Mouse (Mus musculus) midbrain, embryonic 11.5 days (tissue): Measurements from ENCODE around the gene Gnb3. TPM values are rescaled to one million over a fixed set of nuclear protein-coding genes. Genes with fewer than 3 reads are reported as not detected.

Source experiments
- ATAC-seq: fragments of 200-750 bp; cut with Nextera tagmentation; 2 replicates; pipeline ENCODE4 v1.8.0; 2017; ENCODE audit warnings: moderate TSS enrichment, moderate library complexity; ENCODE audit not compliant: low FRiP score
- DNase-seq: peaks from one replicate; pipeline ENCODE4 v3.0.0; 2015; ENCODE audit warnings: low spot score; ENCODE audit errors: missing footprints
- H3K27ac ChIP-seq: fragments of 300-500 bp; sonication (generic); 2 replicates; pipeline ENCODE4 v1.5.1; 2014; ENCODE audit warnings: low read depth, low read length
- H3K27me3 ChIP-seq: fragments of 300-500 bp; sonication (generic); 2 replicates; pipeline ENCODE4 v1.6.1; 2014; ENCODE audit warnings: mild to moderate bottlenecking, low read length, moderate library complexity, mixed read lengths; ENCODE audit not compliant: control insufficient read depth, insufficient read depth
- H3K36me3 ChIP-seq: fragments of 300-500 bp; sonication (generic); 2 replicates; pipeline ENCODE4 v1.6.1; 2014; ENCODE audit warnings: mild to moderate bottlenecking, low read length, moderate library complexity, mixed read lengths; ENCODE audit not compliant: control insufficient read depth, insufficient read depth
- H3K4me1 ChIP-seq: fragments of 300-500 bp; sonication (generic); 2 replicates; pipeline ENCODE4 v1.6.1; 2014; ENCODE audit warnings: low read length; ENCODE audit not compliant: control insufficient read depth, insufficient read depth
- H3K4me2 ChIP-seq: fragments of 300-500 bp; sonication (generic); 2 replicates; pipeline ENCODE4 v1.6.1; 2014; ENCODE audit warnings: mild to moderate bottlenecking, moderate library complexity
- H3K4me3 ChIP-seq: fragments of 300-500 bp; sonication (generic); 2 replicates; pipeline ENCODE4 v1.5.1; 2014; ENCODE audit warnings: low read depth, low read length
- H3K9ac ChIP-seq: fragments of 300-500 bp; sonication (generic); 2 replicates; pipeline ENCODE4 v1.6.1; 2014; ENCODE audit warnings: low read length
- H3K9me3 ChIP-seq: fragments of 300-500 bp; sonication (generic); 2 replicates; pipeline ENCODE4 v1.6.1; 2016; ENCODE audit warnings: low read length; ENCODE audit not compliant: control insufficient read depth
- WGBS: fragments of 180-500 bp; shearing (Covaris S2); extraction: QIAGEN DNeasy Blood & Tissue Kit; methylation state at CpG from one replicate; pipeline ENCODE4 v1.1.7; 2014; 5-methylcytosine and 5-hydroxymethylcytosine counted together
- polyA plus RNA-seq: library from polyadenylated mRNA; unstranded; fragments of >200 nt; fragmentation: Nextera tagmentation; extraction: Ambion mirVana; gene quantifications from 2 replicates; pipeline ENCODE4 v1.2.1, GENCODE M21; 2014

The Gnb3 gene
- polyA plus RNA-seq, 1 experiment from 2014 or later = 3.8 TPM

DNA sequence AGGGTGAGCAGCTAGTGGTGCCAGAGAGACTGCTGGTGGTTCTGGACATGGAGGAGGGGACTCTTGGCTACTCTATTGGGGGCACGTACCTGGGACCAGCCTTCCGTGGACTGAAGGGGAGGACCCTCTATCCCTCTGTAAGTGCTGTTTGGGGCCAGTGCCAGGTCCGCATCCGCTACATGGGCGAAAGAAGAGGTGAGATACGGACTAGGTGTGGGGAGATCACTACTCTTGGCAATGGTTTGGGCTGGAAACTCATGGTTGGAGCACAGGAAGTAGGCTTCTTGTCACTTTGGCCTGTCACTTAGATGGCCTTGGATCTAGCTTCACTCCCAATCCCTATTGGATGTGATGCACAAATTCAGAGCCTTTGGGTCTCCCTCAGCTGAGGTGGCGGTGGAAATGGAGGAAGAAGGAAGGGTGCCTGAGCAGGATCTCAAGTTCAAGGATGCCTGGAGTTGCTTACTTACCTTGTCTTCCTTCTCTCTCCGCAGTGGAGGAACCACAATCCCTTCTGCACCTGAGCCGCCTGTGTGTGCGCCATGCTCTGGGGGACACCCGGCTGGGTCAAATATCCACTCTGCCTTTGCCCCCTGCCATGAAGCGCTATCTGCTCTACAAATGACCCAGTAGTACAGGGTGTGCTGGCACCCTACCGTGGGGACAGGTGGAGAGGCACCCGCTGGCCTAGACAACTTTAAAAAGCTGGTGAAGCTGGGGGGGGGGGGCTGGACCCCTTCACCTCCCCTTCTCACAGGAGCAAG is 30.1 kb downstream of the Gnb3 start:
- peaks cover 9% of the 10 kb centered on the region for H3K36me3 ChIP-seq
- H3K4me1 ChIP-seq = peaks cover 33% of the 10 kb centered on the region
- no peak; the same call in 1 of the 2 replicates for ATAC-seq
- WGBS = 51% methylated on average over 14 of the region's 14 CpGs
- no peaks in the 10 kb centered on the region for H3K9me3 ChIP-seq
- H3K9ac ChIP-seq = peak overlapping the region; percentile 69
- H3K27me3 ChIP-seq = no peaks in the 10 kb centered on the region
- no peak for DNase-seq
- peak overlapping the region; percentile 54 for H3K4me3 ChIP-seq
- peak overlapping the region; percentile 95 for H3K4me2 ChIP-seq
- no peak overlapping the region for H3K27ac ChIP-seq

DNA sequence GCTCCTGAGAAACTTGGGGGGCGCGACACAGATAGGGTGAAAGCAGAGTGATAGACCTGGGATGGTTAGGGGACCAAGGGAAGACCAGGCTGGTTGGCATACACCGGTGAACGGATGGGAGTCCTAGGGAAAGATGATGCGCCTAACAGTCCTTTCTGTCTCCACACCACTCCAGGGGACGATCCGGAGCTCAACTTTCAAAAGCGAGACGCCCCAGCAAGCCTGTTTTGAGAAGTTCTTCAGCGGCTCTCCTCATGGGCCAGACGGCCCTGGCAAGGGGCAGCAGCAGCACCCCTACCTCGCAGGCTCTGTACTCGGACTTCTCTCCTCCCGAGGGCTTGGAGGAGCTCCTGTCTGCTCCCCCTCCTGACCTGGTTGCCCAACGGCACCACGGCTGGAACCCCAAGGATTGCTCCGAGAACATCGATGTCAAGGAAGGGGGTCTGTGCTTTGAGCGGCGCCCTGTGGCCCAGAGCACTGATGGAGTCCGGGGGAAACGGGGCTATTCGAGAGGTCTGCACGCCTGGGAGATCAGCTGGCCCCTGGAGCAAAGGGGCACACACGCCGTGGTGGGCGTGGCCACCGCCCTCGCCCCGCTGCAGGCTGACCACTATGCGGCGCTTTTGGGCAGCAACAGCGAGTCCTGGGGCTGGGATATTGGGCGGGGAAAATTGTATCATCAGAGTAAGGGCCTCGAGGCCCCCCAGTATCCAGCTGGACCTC is 30.9 kb downstream of the Gnb3 start:
- peak overlapping the region; percentile 69 for H3K9ac ChIP-seq
- H3K4me1 ChIP-seq = peaks cover 30% of the 10 kb centered on the region
- H3K27ac ChIP-seq = peak overlapping the region; percentile 73
- H3K4me2 ChIP-seq = peak overlapping the region; percentile 95
- 0% methylated on average over 35 of the region's 35 CpGs for WGBS
- H3K9me3 ChIP-seq = no peaks in the 10 kb centered on the region
- peak; percentile 99 for DNase-seq
- H3K4me3 ChIP-seq = peak overlapping the region; percentile 54
- peak; percentile 33 for ATAC-seq
- no peaks in the 10 kb centered on the region for H3K27me3 ChIP-seq
- peaks cover 9% of the 10 kb centered on the region for H3K36me3 ChIP-seq

- H3K4me3 ChIP-seq = peak within 1 kb of the TSS; percentile 54
- no peaks in the 10 kb centered on the region for H3K27me3 ChIP-seq
- peak within 1 kb of the TSS; percentile 95 for H3K4me2 ChIP-seq
- H3K36me3 ChIP-seq = peaks cover 9% of the 10 kb centered on the region
- H3K27ac ChIP-seq = peak within 1 kb of the TSS; percentile 73
- 3% methylated on average over 29 of the region's 29 CpGs for WGBS
- H3K4me1 ChIP-seq = peaks cover 30% of the 10 kb centered on the region
- H3K9me3 ChIP-seq = no peaks in the 10 kb centered on the region
- ATAC-seq (peak; percentile 61), DNase-seq (peak; percentile 96)
- peak within 1 kb of the TSS; percentile 69 for H3K9ac ChIP-seq
Observed at GRCm38 (mm10) chr6:124808358-124809012, 31.6 kb downstream of the Gnb3 start, which contains the start of gene Spsb2. Gene Spsb2 (plus strand): TSS chr6:124808661.

DNA sequence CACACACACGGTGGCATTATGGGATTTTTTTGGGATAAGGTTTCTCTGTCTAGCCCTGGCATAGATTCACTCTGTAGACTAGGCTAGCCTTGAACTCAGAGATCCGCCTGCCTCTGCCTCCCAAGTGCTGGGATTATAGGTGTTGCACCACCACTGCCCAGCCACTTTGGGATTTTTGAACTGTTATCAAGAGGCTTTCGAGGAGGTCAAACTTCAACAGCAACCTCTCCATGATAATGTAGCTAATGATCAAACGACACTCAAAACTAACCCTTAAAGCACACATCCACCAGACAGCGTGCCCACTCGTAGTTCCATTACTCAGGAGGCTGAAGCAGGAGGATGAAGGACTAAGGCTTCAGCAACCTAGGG is 32.1 kb downstream of the Gnb3 start:
- WGBS = 90% methylated on average over 6 of the region's 6 CpGs
- H3K9me3 ChIP-seq = no peaks in the 10 kb centered on the region
- peaks cover 29% of the 10 kb centered on the region for H3K4me1 ChIP-seq
- no peak overlapping the region for H3K27ac ChIP-seq
- ATAC-seq (no peak), DNase-seq (no peak)
- H3K4me2 ChIP-seq = peak overlapping the region; percentile 95
- no peaks in the 10 kb centered on the region for H3K27me3 ChIP-seq
- no peak overlapping the region for H3K9ac ChIP-seq
- peak overlapping the region; percentile 54; the same call in 1 of the 2 replicates for H3K4me3 ChIP-seq
- peaks cover 9% of the 10 kb centered on the region for H3K36me3 ChIP-seq

GRCm38 (mm10) chr6:124807366-124807765 is 32.7 kb downstream of the Gnb3 start:
- ATAC-seq = no peak
- peak; percentile 75 for DNase-seq
- H3K4me2 ChIP-seq = no peak overlapping the region
- H3K4me1 ChIP-seq = peaks cover 23% of the 10 kb centered on the region
- H3K9ac ChIP-seq = no peak overlapping the region
- 90% methylated on average over 4 of the region's 4 CpGs for WGBS
- peaks cover 9% of the 10 kb centered on the region for H3K36me3 ChIP-seq
- H3K4me3 ChIP-seq = no peak overlapping the region
- H3K9me3 ChIP-seq = no peaks in the 10 kb centered on the region
- no peaks in the 10 kb centered on the region for H3K27me3 ChIP-seq
- no peak overlapping the region for H3K27ac ChIP-seq

- peaks cover 20% of the 10 kb centered on the region for H3K4me1 ChIP-seq
Observed at GRCm38 (mm10) chr6:124806446-124807140, 33.5 kb downstream of the Gnb3 start.

DNA sequence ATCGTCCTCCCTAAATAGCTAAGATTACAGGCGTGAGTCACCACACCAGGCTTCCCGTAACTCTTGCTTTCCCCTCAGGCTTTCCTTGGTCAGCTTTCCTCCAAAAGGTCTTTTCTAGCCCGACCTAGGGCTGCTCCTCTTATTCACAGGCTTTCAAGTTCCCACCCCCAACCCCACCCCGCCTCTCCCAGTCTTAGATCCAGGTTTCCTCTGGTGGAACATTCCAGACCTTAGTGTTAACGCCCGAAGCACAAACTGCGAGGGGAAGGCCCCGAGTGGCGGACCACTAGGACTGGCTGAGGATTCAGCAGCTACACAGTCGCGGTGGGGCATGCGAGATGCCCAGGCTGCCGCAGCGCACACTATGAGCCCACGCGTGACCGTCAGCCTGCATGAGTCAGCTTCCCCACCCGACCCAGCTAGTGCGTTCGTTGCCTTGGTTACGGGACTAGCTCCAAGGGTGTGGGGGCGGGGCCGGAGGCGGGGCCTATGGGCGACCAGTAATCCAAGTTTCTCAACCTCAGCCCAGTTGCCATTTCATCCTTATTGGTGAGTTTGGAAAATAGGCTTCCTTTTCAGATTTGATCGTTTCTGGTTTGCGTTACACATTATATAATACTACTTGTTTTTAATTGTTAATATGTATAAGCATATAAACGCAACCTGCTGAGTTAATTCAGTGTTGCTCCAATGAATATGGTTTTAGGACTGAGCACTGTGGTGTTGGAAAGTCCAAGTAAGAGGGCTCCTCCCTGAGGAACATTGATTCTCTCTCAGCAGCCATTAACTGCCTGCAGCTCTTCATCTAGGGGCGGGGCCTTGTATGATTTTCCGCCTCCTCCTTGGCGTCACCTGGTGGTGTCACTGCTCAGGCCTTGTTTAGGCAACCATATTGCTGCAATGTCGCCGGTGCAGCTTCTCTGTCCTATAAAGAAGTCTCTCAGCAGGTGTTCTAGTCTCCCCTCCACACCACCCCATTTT is 34.4 kb downstream of the Gnb3 start:
- Histone ChIP-seq H3K9me3 (no peaks in the 10 kb centered on the region), H3K4me1 (peaks cover 20% of the 10 kb centered on the region), H3K4me2 (peak overlapping the region; percentile 47), H3K27me3 (no peaks in the 10 kb centered on the region), H3K27ac (peak overlapping the region; percentile 40; the same call in 1 of the 2 replicates), H3K36me3 (no peaks in the 10 kb centered on the region), H3K9ac (peak overlapping the region; percentile 37; the same call in 1 of the 2 replicates), H3K4me3 (peak overlapping the region; percentile 22)
- 3% methylated on average over 34 of the region's 34 CpGs for WGBS
- peak; percentile 77 for ATAC-seq
- DNase-seq = peak; percentile 99

More at GRCm38 (mm10) chr6:124806446-124807140, 33.5 kb downstream of the Gnb3 start:
- Histone ChIP-seq H3K36me3 (peaks cover 3% of the 10 kb centered on the region), H3K27me3 (no peaks in the 10 kb centered on the region), H3K4me2 (peak overlapping the region; percentile 47; the same call in 1 of the 2 replicates), H3K27ac (no peak overlapping the region; the same call in 1 of the 2 replicates), H3K9me3 (no peaks in the 10 kb centered on the region), H3K4me3 (no peak overlapping the region), H3K9ac (no peak overlapping the region)
- DNase-seq (peak; percentile 81), ATAC-seq (no peak)
- WGBS = 74% methylated on average over 7 of the region's 7 CpGs

DNA sequence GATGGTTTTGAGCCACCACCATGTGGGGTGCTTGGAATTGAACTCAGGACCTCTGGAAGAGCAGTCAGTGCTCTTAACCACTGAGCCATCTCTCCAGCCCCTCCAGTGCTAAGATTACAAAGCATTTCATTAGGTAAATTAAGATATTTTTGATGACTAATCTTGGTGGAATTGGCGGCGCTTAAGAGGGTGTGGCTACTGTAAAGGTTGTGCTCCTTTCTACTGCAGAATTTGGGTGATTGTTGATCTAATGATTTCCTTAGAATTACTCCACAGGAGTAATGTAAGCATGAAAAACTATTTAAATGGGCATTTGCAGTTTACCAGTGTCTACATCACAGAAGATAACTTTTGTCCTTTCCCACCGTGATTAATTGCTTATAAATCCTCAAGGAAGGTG is 35.7 kb downstream of the Gnb3 start:
- Histone ChIP-seq H3K36me3 (no peaks in the 10 kb centered on the region), H3K27ac (no peak overlapping the region), H3K9me3 (no peaks in the 10 kb centered on the region), H3K27me3 (no peaks in the 10 kb centered on the region), H3K9ac (no peak overlapping the region), H3K4me2 (no peak overlapping the region), H3K4me3 (no peak overlapping the region), H3K4me1 (peaks cover 10% of the 10 kb centered on the region)
- ATAC-seq (no peak), DNase-seq (no peak)
- 92% methylated on average over 3 of the region's 3 CpGs for WGBS
